Mouse (Mus musculus) CD4-positive, CD25-positive, alpha-beta regulatory T cell, adult 2 months (primary cell): ENCODE results near the gene Zhx3.

Experiments used
- DNase-seq: peaks from one replicate; pipeline ENCODE4 v3.0.0-alpha.2; 2012; ENCODE audit warnings: low read depth, low spot score

Gene Zhx3

DNA sequence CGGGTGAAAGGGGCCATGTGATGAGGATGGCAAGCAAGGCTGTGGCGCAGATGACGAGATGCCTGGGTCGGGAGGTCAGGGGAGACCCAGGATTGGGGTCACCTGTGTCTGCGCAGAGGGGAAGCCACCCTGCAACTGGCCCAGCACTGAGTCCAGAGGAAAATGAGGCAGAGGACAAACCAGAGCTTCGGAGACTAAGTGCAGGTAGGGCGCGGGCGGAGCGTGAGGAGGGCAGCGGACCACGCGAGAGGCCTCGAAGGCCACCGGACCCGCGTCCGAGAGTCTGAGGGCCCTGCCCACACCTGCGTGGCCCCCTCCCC, 142.0 kb downstream of the Zhx3 start:
- no peak for DNase-seq

DNA sequence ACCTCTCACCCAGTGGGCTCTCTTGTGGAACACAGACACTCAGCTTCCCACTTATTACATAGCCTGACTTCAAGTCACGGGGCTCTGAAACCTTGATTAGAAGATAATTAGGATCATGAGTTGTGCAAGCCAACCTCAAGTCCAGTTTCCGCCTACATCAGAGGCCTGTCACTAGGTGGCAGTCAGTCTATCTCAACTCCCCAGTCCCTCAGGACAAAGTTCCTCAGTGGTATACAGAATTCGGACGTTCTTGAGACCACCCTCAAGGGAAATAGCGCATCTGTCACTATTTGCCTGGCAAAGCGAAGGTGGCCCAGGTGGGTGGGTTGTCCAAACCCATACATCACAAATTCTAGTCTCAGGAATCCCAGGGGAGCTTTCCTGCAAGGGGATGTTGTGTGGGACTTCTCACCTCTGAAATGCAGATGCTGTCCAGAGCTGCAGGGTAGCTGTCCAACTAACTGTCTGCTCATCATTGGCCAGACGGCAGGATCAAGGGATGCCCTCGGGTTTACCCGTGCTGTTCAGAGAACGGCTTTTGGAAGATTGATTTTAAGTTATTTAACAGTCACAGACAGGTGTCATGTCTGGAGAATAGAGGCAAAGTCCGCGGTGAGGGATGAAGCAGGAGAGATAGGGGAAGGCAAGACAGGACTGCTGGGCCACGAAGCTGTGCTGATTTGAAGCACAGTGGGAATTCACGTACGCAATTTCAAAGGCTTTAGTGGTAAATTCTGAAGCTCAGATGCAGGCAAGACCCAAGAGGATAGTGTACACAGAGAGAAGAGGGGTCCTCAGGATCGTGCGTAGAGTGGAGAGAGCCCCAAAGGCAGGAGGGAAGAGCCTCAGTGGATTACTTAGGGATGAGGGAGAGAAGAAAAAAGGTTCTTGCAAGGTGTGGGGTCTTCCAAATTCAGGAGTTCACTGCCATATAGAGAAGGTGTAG, 142.7 kb downstream of the Zhx3 start:
- peak; percentile 72 for DNase-seq

DNA sequence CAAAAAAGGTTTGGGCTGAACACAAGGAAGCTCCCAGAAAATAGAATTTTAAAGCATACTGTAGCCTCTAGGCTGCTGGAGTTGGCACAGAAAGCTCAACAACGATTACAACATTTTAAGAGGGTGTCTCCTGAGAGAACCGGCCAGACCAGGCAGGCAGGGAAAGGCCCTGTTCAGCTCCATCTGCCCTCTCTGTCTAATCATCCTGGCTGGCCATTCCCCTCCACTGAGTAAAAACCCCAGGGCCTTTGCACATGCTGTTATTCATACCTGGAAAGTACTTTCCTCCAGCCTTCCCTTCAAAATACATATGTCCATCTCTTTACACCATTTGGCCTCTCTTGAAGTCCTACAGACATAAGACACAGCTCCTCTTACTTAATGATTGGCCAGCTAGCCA, 143.4 kb downstream of the Zhx3 start:
- DNase-seq, result no peak

DNA sequence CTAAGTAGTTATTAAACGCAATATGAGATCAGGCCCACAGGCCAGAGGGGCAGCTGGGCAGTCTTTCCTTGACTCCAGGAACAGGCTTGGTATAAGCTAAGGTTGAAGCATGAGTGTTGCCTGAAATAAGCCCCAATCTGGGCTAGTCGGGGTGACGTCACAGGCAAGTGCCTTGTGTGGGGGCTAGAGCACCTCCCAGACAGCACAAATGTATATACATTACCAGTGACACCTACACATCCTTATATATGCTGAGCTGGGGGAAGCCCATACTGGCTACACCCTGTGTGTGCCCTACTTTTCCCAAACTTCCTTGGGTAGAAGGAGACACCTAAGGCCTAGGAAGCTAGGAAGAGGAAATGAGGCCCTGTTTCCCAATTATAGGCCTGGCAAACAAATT, 143.8 kb downstream of the Zhx3 start:
- no peak for DNase-seq

DNA sequence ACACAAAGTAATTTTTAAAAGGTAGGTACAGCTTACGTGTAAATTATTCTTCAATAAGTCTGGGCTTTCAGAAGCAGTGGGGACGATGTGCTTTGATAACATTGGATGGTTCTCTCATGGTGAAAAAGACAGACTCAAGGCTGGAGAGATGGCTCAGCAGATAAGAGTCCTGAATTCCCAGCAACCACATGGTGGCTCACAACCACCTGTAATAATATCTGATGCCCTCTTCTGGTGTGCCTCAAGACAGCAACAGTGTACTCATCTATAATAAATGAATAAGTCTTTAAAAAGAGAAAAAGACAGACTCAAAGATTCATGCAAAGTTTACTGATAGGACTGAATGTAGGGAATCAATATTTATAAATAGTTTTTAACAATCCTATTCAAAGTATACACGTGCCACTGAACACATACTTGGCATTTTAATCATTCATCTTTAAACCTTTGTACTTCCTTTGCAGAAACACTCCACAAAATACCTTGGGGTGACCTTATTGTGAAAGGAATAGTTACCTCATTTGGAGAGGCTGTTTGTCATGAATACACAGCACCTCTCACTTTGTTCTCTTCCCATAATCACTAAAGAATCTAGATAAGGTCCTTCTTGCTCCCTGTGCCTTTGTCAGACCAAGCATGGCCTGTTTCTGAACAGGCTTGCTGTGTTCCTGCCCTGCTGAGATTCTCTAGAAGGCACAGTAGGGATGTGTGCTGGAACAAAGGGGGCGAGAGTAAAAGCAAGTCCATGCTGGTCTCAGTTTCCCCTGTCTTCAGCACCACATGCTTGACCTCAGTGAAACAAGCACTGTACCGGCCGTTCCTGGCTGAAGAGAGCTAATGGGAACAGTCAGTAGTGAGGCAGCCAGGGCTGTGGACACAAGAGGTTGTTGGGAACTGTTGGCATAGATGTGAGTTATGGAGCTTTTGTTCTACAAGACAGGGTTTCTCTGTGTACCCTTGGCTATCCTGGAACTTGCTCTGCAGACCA, 146.6 kb downstream of the Zhx3 start:
- no peak for DNase-seq

DNA sequence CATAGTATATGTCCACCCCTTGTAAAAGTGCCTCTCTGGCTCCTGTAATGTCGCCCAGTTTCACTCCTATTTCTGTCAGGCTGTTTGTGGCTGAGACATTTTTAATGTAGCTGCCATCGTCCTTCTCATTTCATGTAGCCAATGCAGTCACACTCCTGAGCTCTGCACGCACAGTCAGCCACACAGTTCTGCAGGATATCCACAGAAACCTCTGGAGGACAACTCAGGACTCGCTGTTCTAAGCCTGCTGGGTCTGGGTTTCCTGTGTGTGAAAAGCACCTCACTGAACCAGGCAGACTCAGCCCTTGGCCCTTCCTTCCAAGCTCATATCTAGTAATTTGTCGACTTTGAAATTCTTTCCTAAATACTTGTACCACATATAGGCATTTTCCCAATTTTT, 148.3 kb downstream of the Zhx3 start:
- no peak for DNase-seq

DNA sequence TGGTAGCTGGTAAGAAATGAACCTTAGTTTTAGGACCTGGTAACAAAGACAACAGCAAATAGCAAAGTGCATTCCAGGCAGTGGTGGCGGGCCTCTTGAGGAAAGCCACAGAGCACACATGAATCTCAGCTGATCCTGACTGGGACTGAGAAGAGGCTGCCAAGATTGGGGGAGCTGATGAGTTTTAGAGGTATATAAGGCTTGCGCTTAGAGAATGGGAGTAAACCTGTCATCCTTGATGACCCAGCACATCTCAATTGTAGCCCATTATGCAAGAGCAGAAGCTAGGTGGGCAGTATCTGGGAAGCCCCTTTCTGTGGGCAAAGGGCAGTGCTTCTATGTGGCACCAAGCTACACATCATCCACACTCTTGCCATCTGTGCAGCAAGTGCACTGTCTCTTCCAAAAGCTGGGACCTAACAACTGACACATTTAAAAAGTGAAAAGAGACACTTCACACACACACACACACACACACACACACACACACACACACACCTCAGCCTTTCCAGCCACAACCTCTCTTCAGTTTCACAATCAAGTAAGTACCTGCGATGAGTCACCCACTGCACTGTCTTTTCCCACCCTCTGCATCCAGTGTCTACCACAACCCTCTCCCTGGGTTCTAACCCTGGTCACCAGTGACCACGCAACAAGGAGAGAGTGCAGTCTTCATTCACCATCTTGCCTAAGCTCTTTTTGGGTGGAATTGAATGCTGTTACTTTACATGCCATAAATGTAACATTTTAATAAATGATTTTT, 149.0 kb downstream of the Zhx3 start:
- DNase-seq, result no peak

DNA sequence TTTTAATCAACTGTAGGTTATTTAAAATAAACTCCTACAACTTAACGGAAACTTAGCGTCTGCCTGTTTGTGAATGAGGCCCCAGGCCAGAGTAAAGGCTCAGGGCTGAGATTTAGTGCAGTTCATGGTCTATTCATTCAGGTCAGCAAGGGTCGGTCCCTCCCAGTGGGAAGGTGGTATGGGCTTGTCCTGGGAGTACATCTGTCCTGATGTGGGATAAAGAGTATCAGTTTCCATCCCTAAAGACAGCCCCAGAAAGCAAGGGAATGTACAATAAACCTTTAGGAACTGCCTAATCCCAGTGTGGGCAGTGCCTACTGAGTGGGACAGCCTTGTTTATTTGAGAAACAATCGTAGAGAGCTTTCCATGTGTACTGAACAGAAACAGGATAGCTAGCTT, 150.1 kb downstream of the Zhx3 start:
- DNase-seq, result no peak

DNA sequence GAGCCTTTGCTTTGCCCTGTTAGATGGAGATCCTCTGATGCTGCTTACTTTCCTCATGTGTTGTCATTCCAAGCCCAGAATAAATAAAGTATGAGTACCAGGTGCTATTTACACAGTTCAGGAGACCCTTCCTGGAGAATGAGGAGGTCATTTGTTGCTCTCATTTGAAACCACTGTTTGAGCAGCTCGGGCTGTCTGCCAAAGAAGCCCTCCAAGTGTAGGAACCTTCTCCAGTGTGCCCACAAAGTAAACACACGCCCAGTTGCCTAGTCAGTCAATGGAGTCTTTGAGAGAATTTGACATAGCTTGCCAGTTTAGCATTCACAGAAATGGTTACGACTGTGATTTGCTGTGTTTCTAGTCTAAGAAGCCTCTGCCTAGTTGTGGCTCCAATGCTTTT, 154.0 kb downstream of the Zhx3 start:
- no peak for DNase-seq

DNA sequence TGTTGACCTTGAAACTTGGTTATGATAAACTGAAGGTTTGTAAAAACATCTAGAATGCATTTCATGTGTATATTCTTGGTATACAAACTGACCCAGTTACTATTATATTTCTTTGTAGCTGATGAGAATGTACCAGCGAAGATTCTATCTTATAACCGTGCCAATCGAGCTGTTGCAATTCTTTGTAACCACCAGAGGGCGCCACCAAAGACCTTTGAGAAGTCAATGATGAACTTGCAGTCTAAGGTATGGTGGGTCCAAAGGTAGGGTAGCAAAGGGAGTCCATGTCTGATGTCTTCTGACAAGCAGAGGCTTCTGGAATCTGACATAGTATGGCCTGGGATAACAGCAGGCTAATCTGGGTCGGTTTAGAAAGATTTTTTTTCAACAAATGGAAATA, 155.5 kb downstream of the Zhx3 start:
- peak; percentile 85 for DNase-seq

DNA sequence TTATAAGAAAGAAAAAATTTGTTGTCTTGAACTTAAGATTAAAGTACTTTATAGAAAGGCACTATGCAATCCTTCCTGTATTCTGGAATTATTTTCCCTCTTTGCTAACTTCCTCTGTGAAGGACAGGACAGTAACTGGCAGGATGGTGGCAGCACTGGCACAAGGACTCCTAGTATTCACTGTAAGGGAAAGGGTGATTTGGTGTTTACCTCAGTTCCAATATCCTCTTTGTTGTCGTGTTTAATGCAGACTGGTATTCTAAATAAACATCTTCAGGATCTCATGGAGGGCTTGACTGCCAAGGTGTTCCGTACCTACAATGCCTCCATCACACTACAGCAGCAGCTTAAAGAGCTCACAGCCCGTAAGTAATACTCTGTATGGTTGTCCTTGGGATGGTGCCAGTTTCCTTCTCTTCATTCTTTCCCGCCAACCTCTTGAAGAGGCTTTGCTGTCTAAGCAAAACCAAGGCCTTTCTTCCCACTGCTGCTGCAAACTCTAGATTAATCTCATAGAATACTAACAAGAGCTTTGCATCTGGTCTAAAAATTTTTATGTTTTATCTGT, 157.3 kb downstream of the Zhx3 start:
- DNase-seq, result no peak

DNA sequence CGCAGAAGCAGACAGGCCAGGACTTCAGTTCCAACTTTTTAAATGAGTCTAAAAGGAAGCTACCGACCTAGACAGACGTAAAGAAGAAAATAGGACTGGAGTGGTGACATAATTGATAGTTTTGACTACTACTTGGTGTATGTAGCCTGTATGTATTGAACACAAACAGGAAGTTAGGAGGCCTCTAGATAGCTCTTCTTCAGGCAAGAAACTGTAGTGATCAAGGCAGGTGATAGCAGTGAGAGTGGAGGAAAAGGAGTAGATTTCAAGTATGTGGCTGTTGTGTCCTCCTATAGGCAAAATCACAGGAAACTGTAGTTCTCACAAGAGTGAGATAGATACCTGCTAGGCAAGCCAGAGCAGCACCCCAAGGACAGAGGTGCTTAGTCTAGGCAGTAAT, 165.1 kb downstream of the Zhx3 start:
- no peak for DNase-seq

DNA sequence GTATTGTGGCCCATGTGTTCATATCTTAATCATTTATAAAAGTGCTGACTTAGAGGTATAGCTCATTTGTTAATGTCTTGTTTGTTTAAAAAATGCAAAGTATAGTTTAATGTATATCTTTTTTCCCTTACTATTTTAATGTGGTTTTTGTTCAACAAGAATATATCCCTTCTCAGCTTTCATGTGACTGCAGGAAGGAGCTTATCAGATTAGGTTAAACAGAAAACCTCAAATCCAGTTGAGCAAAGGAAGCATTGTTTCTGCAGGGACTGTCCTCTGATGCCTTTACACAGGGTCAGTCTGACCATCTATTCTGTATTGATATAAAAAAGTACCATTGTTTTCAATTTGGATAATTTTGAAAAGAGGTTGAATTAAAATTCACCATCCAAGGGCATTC, 170.0 kb downstream of the Zhx3 start:
- DNase-seq, result no peak

DNA sequence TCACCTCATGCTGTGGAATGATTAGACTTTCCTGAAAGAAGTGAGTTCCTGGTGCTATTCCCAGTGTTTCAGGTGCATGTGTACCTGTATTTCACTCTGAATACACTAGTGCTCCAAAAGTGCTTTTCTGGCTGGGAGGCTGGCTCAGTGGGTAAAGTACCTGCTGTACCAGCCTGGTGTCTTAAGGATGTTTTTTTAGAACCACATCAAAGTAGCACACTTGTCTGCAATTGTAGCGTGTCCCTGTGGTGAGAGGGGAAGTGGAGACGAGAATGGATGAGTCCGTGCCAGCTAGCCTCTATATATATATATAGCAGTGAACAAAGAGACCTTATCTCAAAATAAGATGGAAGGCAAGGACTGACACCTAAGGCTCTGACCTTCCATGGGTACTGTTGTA, 171.2 kb downstream of the Zhx3 start:
- peak; percentile 33 for DNase-seq

DNA sequence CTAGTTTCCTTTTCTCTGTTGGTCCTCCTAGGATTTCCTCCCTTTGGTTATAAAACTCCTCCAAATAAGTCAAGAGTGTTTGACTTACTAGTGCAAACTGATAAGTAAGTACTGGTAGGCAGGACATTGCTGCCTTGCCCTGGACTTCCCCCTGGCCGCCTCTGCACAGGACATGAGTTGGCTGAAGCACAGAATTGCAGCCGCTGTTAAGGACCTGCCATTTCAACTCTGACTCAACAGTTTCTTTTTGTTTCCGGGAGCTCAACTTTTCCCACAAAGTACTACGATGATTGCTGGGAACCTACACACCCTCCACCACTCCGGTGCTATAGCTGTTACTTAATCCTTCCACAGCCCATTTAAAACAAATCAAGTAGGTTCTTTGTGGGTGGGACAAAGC, 172.5 kb downstream of the Zhx3 start:
- DNase-seq, result no peak
